Mouse (Mus musculus) liver, embryonic 14.5 days (tissue): ENCODE results near the gene Trim80. TPM values are rescaled to one million over a fixed set of nuclear protein-coding genes. Genes with fewer than 3 reads are reported as not detected.
A peak's percentile ranks its signal among the peaks of the same experiment; 100 is the strongest.
"Not testable (repeated sequence)": the region's sequence is repeated elsewhere in the genome, so short reads cannot be mapped to it uniquely, and the experiment has no call there.

Experiments used
- ATAC-seq: fragments of 200-750 bp; cut with Nextera tagmentation; 2 replicates; pipeline ENCODE4 v1.8.0; 2017; ENCODE audit warnings: moderate number of reproducible peaks, mild to moderate bottlenecking, moderate library complexity; ENCODE audit not compliant: insufficient read depth
- DNase-seq, 3 experiments: peaks; one replicate each; pipeline ENCODE4 v3.0.0-alpha.2; 2012 to 2013; ENCODE audit warnings: low read depth in 3 of 3, low spot score in 3 of 3
- H3K27ac ChIP-seq: fragments of 300-500 bp; sonication (generic); 2 replicates; pipeline ENCODE4 v1.5.1; 2014; ENCODE audit warnings: moderate library complexity, mild to moderate bottlenecking, control low read depth, inconsistent platforms
- H3K27me3 ChIP-seq: fragments of 300-500 bp; sonication (generic); 2 replicates; pipeline ENCODE4 v1.6.1; 2014; ENCODE audit warnings: mild to moderate bottlenecking, low read length, moderate library complexity; ENCODE audit not compliant: control insufficient read depth, insufficient read depth
- H3K36me3 ChIP-seq: fragments of 300-500 bp; sonication (generic); replicated peaks from 2 replicates; pipeline ENCODE4 v1.6.1; 2014; ENCODE audit warnings: low read depth; ENCODE audit not compliant: control insufficient read depth, insufficient read depth
- H3K4me1 ChIP-seq, 2 experiments: fragments of 200-500 bp in 1 of 2; fragments of 300-500 bp in 1 of 2; sonication (generic) in 1 of 2; replicated peaks; 2 replicates each; pipeline ENCODE4 v1.6.1; 2012 to 2014; ENCODE audit warnings: antibody characterized with exemption in 1 of 2, inconsistent platforms in 1 of 2, low read length in 1 of 2; ENCODE audit not compliant: control insufficient read depth in 2 of 2, insufficient read depth in 2 of 2
- H3K4me2 ChIP-seq: fragments of 300-500 bp; sonication (generic); 2 replicates; pipeline ENCODE4 v1.6.1; 2014; ENCODE audit warnings: low read depth, mild to moderate bottlenecking, control low read depth, moderate library complexity
- H3K4me3 ChIP-seq, 2 experiments: fragments of 200-500 bp in 1 of 2; fragments of 300-500 bp in 1 of 2; sonication (generic) in 1 of 2; 2 replicates each; pipeline ENCODE4 v1.5.1; 2012 to 2014; ENCODE audit warnings: low read depth in 2 of 2, low read length in 2 of 2, mild to moderate bottlenecking in 2 of 2, control low read depth in 1 of 2, inconsistent platforms in 1 of 2, moderate library complexity in 1 of 2; ENCODE audit not compliant: insufficient read depth in 1 of 2
- H3K9ac ChIP-seq: fragments of 300-500 bp; sonication (generic); replicated peaks from 2 replicates; pipeline ENCODE4 v1.6.1; 2014; ENCODE audit warnings: mild to moderate bottlenecking, control low read depth, moderate library complexity
- H3K9me3 ChIP-seq: fragments of 300-500 bp; sonication (generic); 2 replicates; pipeline ENCODE4 v1.6.1; 2016; ENCODE audit warnings: low read length, mixed read lengths; ENCODE audit not compliant: control insufficient read depth
- CTCF ChIP-seq: IDR thresholded peaks from 2 replicates; pipeline ENCODE4 v1.5.1; 2016; ENCODE audit warnings: antibody characterized with exemption, low read depth, control low read depth
- EP300 ChIP-seq: IDR thresholded peaks from 2 replicates; pipeline ENCODE4 v1.6.1; 2016; ENCODE audit warnings: antibody characterized with exemption, low read depth
- WGBS: fragments of 180-500 bp; shearing (Covaris S2); extraction: QIAGEN DNeasy Blood & Tissue Kit; methylation state at CpG from one replicate; pipeline ENCODE4 v1.1.7; 2014; ENCODE audit not compliant: insufficient replicate concordance; 5-methylcytosine and 5-hydroxymethylcytosine counted together
- microRNA-seq: library from miRNA; unstranded; fragments of <30 nt; microRNA quantifications from one replicate; pipeline ENCODE4, GENCODE M21; 2016
- polyA plus RNA-seq, 2 experiments: library from polyadenylated mRNA; depleted of rRNA in 1 of 2; stranded (reverse) in 1 of 2; unstranded in 1 of 2; fragments of >200 nt; fragmentation: Nextera tagmentation in 1 of 2; extraction: Ambion mirVana in 1 of 2; gene quantifications; 2 replicates each; pipeline versions ENCODE4 v1.2.1 to v1.2.3; 2012 to 2014

Trim80 gene
- polyA plus RNA-seq, 2 experiments, result 0.07 to 0.13 TPM

- peak within 1 kb of the TSS; percentile 73 for H3K9ac ChIP-seq
- H3K4me3 ChIP-seq, result peak within 1 kb of the TSS; percentile 58 to 72
- no peaks in the 10 kb centered on the region for H3K9me3 ChIP-seq
- H3K4me1 ChIP-seq, result peaks cover 13 to 14% of the 10 kb centered on the region in 2 experiments
- H3K27ac ChIP-seq, result peak within 1 kb of the TSS; percentile 41
- TF ChIP-seq EP300 (no peak), CTCF (peak; percentile 90)
- peak within 1 kb of the TSS; percentile 98 for H3K4me2 ChIP-seq
- no peaks in the 10 kb centered on the region for H3K27me3 ChIP-seq
- DNase-seq, result peak in 2 of 3 experiments; percentile 69 to 74
- under 1% methylated on average over 43 of the region's 43 CpGs for WGBS
- H3K36me3 ChIP-seq, result no peaks in the 10 kb centered on the region
- peak; percentile 93 for ATAC-seq
Observed at GRCm38 (mm10) chr11:115491356-115492083, 51.2 kb downstream of the Trim80 start, which contains the start of gene Nt5c. TSS of gene Nt5c (minus strand) at chr11:115491862.

GRCm38 (mm10) chr11:115492387-115492786 lies 52.0 kb downstream of the Trim80 start:
- Histone ChIP-seq H3K4me2 (peak overlapping the region; percentile 98), H3K4me1 (peaks cover 13 to 14% of the 10 kb centered on the region in 2 experiments), H3K27ac (no peak overlapping the region; the same call in 1 of the 2 replicates), H3K36me3 (peaks cover 3% of the 10 kb centered on the region), H3K9ac (peak overlapping the region; percentile 73), H3K4me3 (peak overlapping the region; percentile 58 to 72), H3K27me3 (no peaks in the 10 kb centered on the region), H3K9me3 (no peaks in the 10 kb centered on the region)
- WGBS, result 19% methylated on average over 6 of the region's 6 CpGs
- TF ChIP-seq EP300, result no peak
- no peak for TF ChIP-seq CTCF
- no peak for ATAC-seq
- no peak for DNase-seq

GRCm38 (mm10) chr11:115496559-115496958 lies 56.2 kb downstream of the Trim80 start:
- Histone ChIP-seq H3K4me1 (peaks cover 9 to 10% of the 10 kb centered on the region in 2 experiments; a peak in 3 of 4 replicates), H3K36me3 (peaks cover 44% of the 10 kb centered on the region)
- not testable (repeated sequence) for H3K27ac ChIP-seq, H3K9ac ChIP-seq, H3K27me3 ChIP-seq, H3K4me2 ChIP-seq, H3K4me3 ChIP-seq, DNase-seq, H3K9me3 ChIP-seq, ATAC-seq
- 78% methylated on average over 9 of the region's 9 CpGs for WGBS

Small RNA genes within 50 kb of the gene (microRNA-seq; reads per million reads assigned to microRNA genes)
- not detected for gene Mir3968

Other genes starting within 250 kb of the Trim80 start
- 0.17 and 0.21 TPM in 2 replicates for gene Grin2c, start 173.3 kb upstream of the Trim80 start, polyA plus RNA-seq (2012; rRNA removed)
- 0.05 TPM in 1 of 2 replicates, not detected in the other for gene Grin2c, start 173.3 kb upstream of the Trim80 start, polyA plus RNA-seq (2014; fragmentation: Nextera tagmentation; extraction: Ambion mirVana)
- 11.9 and 13.7 TPM in 2 replicates for gene Fdxr, start 163.5 kb upstream of the Trim80 start, polyA plus RNA-seq (2012; rRNA removed)
- gene Fdxr, start 163.5 kb upstream of the Trim80 start, polyA plus RNA-seq (2014; fragmentation: Nextera tagmentation; extraction: Ambion mirVana), result 12.3 and 13.3 TPM in 2 replicates
- 6.6 and 6.7 TPM in 2 replicates for gene Fads6, start 142.9 kb upstream of the Trim80 start, polyA plus RNA-seq (2012; rRNA removed)
- gene Fads6, start 142.9 kb upstream of the Trim80 start, polyA plus RNA-seq (2014; fragmentation: Nextera tagmentation; extraction: Ambion mirVana), result 2.8 TPM in 2 replicates
- gene Otop2, start 133.4 kb upstream of the Trim80 start, polyA plus RNA-seq (2012; rRNA removed), result not detected in 2 replicates
- not detected in 2 replicates for gene Otop2, start 133.4 kb upstream of the Trim80 start, polyA plus RNA-seq (2014; fragmentation: Nextera tagmentation; extraction: Ambion mirVana)
- gene Ush1g, start 118.5 kb upstream of the Trim80 start, polyA plus RNA-seq (2012; rRNA removed), result 0.04 and 0.06 TPM in 2 replicates
- 0.06 and 0.16 TPM in 2 replicates for gene Ush1g, start 118.5 kb upstream of the Trim80 start, polyA plus RNA-seq (2014; fragmentation: Nextera tagmentation; extraction: Ambion mirVana)
- gene Otop3, start 105.8 kb upstream of the Trim80 start, polyA plus RNA-seq (2012; rRNA removed), result not detected in 2 replicates
- gene Otop3, start 105.8 kb upstream of the Trim80 start, polyA plus RNA-seq (2014; fragmentation: Nextera tagmentation; extraction: Ambion mirVana), result not detected in 2 replicates
- gene Hid1, start 72.8 kb upstream of the Trim80 start, polyA plus RNA-seq (2012; rRNA removed), result 0.54 and 0.59 TPM in 2 replicates
- 0.50 and 0.86 TPM in 2 replicates for gene Hid1, start 72.8 kb upstream of the Trim80 start, polyA plus RNA-seq (2014; fragmentation: Nextera tagmentation; extraction: Ambion mirVana)
- 1.5 and 1.7 TPM in 2 replicates for gene Cdr2l, start 58.6 kb upstream of the Trim80 start, polyA plus RNA-seq (2012; rRNA removed)
- 0.86 and 1.0 TPM in 2 replicates for gene Cdr2l, start 58.6 kb upstream of the Trim80 start, polyA plus RNA-seq (2014; fragmentation: Nextera tagmentation; extraction: Ambion mirVana)
- gene Mrpl58, start 36.8 kb upstream of the Trim80 start, polyA plus RNA-seq (2012; rRNA removed), result 37.8 and 49.2 TPM in 2 replicates
- 86.5 and 90.7 TPM in 2 replicates for gene Mrpl58, start 36.8 kb upstream of the Trim80 start, polyA plus RNA-seq (2014; fragmentation: Nextera tagmentation; extraction: Ambion mirVana)
- 212 and 334 TPM in 2 replicates for gene Atp5h, start 20.6 kb upstream of the Trim80 start, polyA plus RNA-seq (2012; rRNA removed)
- gene Atp5h, start 20.6 kb upstream of the Trim80 start, polyA plus RNA-seq (2014; fragmentation: Nextera tagmentation; extraction: Ambion mirVana), result 616 and 620 TPM in 2 replicates
- 5.3 and 5.8 TPM in 2 replicates for gene Kctd2, start 20.4 kb upstream of the Trim80 start, polyA plus RNA-seq (2012; rRNA removed)
- 5.2 and 5.6 TPM in 2 replicates for gene Kctd2, start 20.4 kb upstream of the Trim80 start, polyA plus RNA-seq (2014; fragmentation: Nextera tagmentation; extraction: Ambion mirVana)
- gene Slc16a5, start 21.9 kb downstream of the Trim80 start, polyA plus RNA-seq (2012; rRNA removed), result 0.02 TPM in 2 replicates
- gene Slc16a5, start 21.9 kb downstream of the Trim80 start, polyA plus RNA-seq (2014; fragmentation: Nextera tagmentation; extraction: Ambion mirVana), result 0.05 TPM in 1 of 2 replicates, not detected in the other
- 2.1 and 2.2 TPM in 2 replicates for gene Armc7, start 35.1 kb downstream of the Trim80 start, polyA plus RNA-seq (2012; rRNA removed)
- gene Armc7, start 35.1 kb downstream of the Trim80 start, polyA plus RNA-seq (2014; fragmentation: Nextera tagmentation; extraction: Ambion mirVana), result 2.0 and 2.2 TPM in 2 replicates
- 27.8 and 31.9 TPM in 2 replicates for gene Nt5c, start 51.3 kb downstream of the Trim80 start, polyA plus RNA-seq (2012; rRNA removed)
- gene Nt5c, start 51.3 kb downstream of the Trim80 start, polyA plus RNA-seq (2014; fragmentation: Nextera tagmentation; extraction: Ambion mirVana), result 50.7 and 50.9 TPM in 2 replicates
- gene Jpt1, start 73.8 kb downstream of the Trim80 start, polyA plus RNA-seq (2012; rRNA removed), result 138 and 151 TPM in 2 replicates
- gene Jpt1, start 73.8 kb downstream of the Trim80 start, polyA plus RNA-seq (2014; fragmentation: Nextera tagmentation; extraction: Ambion mirVana), result 233 and 256 TPM in 2 replicates
- 161 and 198 TPM in 2 replicates for gene Sumo2, start 95.7 kb downstream of the Trim80 start, polyA plus RNA-seq (2012; rRNA removed)
- 393 and 406 TPM in 2 replicates for gene Sumo2, start 95.7 kb downstream of the Trim80 start, polyA plus RNA-seq (2014; fragmentation: Nextera tagmentation; extraction: Ambion mirVana)
- gene Nup85, start 123.9 kb downstream of the Trim80 start, polyA plus RNA-seq (2012; rRNA removed), result 96.0 and 109 TPM in 2 replicates
- 118 and 125 TPM in 2 replicates for gene Nup85, start 123.9 kb downstream of the Trim80 start, polyA plus RNA-seq (2014; fragmentation: Nextera tagmentation; extraction: Ambion mirVana)
- 16.2 and 24.1 TPM in 2 replicates for gene Mrps7, start 163.4 kb downstream of the Trim80 start, polyA plus RNA-seq (2012; rRNA removed)
- gene Mrps7, start 163.4 kb downstream of the Trim80 start, polyA plus RNA-seq (2014; fragmentation: Nextera tagmentation; extraction: Ambion mirVana), result 52.6 and 53.3 TPM in 2 replicates
- 9.2 and 17.2 TPM in 2 replicates for gene Gga3, start 163.5 kb downstream of the Trim80 start, polyA plus RNA-seq (2012; rRNA removed)
- gene Gga3, start 163.5 kb downstream of the Trim80 start, polyA plus RNA-seq (2014; fragmentation: Nextera tagmentation; extraction: Ambion mirVana), result 6.4 and 7.2 TPM in 2 replicates
- 21.1 and 25.6 TPM in 2 replicates for gene Mif4gd, start 172.4 kb downstream of the Trim80 start, polyA plus RNA-seq (2012; rRNA removed)
- 24.3 and 25.6 TPM in 2 replicates for gene Mif4gd, start 172.4 kb downstream of the Trim80 start, polyA plus RNA-seq (2014; fragmentation: Nextera tagmentation; extraction: Ambion mirVana)
- 7.4 and 10.5 TPM in 2 replicates for gene Slc25a19, start 187.8 kb downstream of the Trim80 start, polyA plus RNA-seq (2012; rRNA removed)
- 8.5 and 9.4 TPM in 2 replicates for gene Slc25a19, start 187.8 kb downstream of the Trim80 start, polyA plus RNA-seq (2014; fragmentation: Nextera tagmentation; extraction: Ambion mirVana)